Mouse (Mus musculus) mesoderm, embryonic 11.5 days (tissue): ENCODE measurements around the gene Tex29.

Experiments used
- DNase-seq: peaks from one replicate; pipeline ENCODE4 v3.0.0-alpha.2; 2012; ENCODE audit warnings: low read depth, low spot score

Tex29 gene

DNA sequence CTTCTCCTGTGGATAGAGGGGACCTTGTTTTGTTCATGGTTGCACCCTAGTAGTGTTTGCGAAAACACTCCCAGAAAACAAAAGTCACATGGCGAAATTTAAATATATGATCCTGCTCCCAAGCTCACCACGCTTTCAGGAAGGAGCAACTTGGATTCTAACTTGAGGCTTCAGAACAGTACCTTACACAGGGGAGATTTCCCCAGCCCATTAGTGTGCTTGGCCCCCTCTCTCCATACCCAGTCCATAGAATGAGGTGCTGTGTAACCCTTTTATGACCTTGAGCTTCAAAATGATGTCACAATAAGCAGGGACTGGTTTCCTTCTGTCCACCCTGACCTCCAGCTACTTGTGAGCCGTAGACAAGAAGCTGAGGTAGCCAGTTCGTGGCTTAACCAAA is at the start of gene Tex29:
Gene Tex29 (plus strand): TSS at position 301 of the 400 bp plus-strand sequence.
- no peak for DNase-seq

- no peak for DNase-seq
Observed at GRCm38 (mm10) chr8:11794956-11795355, 45.3 kb upstream of the Tex29 start.

DNA sequence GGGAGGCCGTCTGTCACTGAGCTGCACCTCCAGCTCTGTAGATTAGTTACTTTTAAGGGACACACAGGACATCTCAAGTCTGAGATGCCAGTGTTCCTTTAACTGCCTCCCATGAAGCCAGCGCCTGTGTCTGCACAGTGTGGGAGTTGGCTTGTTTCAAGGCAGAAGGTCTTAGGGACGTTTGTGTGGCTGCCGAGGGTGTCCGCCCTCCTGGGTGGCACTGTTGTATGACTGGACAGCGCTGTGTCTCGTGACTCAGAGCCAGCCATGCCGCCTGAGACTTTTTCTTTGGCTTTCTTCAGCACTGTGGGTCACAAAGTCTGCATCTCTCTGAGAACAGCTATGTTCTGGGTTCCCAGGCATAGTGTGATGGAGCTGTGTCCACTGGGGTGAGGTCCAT is 43.1 kb upstream of the Tex29 start:
- DNase-seq: no peak

DNA sequence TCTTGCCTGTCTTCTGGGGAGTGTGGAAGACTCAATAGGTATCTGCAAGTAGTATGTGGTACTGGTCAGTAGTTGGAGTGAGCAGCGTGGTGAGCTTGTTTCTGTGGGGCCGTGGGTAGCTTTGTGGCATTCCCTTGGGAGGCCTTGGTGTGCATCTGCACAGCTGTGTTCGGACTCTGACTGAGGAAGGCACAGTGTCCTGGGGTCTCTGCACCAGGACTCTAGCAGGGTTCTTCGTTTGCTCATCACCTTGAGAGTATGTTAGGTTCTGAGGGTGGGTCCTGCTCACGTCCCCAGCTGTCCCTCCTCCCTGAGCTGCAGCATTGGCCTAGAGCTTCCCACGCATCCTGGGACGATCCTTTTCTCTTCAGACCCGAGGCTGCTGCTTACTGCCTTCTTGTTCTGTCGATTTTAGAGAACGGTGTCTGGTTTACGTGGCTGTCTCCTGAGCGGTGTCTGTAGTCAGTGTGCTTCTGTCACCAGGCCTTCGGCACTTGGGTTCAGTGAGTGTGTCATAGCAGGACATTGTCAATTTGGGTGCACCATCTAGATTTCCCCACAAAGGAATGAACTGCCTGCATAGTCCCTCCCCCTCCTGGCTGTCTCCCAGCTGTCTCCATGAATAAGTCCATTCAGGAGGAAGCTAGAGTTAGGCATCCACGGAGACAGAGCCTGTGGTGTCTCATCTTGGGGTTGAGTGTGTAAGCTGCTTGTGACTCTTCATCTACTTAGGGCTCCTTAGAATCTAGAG is 42.4 kb upstream of the Tex29 start:
- DNase-seq: peak; percentile 23

DNA sequence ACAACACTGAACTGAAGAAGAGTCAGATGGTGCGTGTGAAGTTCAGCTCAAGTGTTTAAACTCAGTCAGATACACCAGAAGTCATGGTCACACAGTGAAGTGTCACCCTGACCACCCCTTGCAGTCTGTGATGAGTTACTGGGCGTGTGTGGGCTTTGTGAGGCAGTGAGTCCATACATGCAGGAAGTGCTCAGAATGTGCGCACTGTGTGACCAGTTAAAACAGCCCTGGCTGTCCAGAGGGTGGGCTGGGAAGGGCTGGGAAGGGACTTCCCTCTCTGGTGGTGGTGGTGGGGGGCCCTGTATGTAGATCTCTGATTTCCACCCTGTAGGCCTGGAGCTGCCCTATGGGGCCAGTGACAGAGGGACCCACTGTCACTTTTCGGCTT is 41.8 kb upstream of the Tex29 start:
- DNase-seq: no peak

DNA sequence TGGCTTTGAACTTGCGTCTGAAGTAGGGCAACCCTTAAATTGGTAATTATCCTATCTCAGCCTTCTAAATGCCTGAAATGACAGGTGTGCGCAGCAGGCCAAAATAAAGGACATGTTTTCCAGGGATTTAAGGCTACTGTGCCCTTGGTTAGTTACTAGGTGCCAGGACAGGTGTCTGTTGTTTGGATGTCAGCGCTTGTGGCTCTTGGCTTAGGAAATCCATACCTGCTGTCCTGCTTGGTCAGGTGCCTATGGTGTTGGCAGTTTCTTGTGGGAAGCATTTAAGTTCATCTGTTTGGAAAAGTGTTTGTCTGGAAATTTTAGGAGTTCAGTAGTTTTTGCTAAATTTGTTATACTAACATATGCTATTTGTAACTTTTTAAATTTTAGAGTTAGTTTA is 41.2 kb upstream of the Tex29 start:
- no peak for DNase-seq

- no peak for DNase-seq
Observed at GRCm38 (mm10) chr8:11800481-11800880, 39.8 kb upstream of the Tex29 start.

GRCm38 (mm10) chr8:11801571-11801970 is 38.7 kb upstream of the Tex29 start:
- no peak for DNase-seq

DNA sequence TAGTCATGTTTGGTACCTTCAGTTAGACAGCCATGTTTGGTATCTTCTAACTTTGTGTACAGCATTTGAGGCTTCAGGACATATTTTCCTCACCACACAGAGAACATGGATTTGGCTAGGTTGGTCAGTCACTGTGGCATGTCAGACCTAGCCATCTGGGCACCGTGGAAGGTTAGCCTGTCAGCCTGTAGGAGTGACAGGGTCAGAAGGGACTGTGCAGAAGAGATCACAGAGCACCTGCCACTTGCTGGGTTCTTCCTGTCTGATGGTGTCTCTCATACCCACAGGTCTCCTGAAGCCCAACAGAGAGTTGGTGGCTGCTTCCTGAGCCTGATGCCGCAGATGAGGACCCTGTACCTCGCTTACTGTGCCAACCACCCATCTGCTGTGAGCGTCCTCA is 35.4 kb upstream of the Tex29 start:
- no peak for DNase-seq

DNA sequence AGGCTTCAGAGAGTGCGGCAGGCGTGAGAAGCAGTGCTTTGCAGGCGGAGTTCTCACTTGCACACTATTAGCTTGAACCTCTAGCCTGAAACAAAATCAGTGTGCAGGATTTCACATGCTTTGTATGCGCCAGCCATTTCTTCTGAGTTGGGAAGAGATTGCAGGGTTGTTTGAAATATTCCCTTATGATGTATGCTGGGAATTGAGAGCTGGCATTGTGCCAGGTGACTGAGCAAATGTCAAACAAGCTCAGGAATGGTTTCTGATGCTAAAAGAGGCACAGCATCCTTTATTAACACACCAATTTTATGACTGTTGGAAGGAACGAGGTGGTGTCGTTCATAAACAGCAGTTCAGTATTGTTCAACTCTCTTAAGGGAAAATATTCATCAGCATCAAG is 34.0 kb upstream of the Tex29 start:
- no peak for DNase-seq

- no peak for DNase-seq
Observed at GRCm38 (mm10) chr8:11807361-11807760, 32.9 kb upstream of the Tex29 start.

DNA sequence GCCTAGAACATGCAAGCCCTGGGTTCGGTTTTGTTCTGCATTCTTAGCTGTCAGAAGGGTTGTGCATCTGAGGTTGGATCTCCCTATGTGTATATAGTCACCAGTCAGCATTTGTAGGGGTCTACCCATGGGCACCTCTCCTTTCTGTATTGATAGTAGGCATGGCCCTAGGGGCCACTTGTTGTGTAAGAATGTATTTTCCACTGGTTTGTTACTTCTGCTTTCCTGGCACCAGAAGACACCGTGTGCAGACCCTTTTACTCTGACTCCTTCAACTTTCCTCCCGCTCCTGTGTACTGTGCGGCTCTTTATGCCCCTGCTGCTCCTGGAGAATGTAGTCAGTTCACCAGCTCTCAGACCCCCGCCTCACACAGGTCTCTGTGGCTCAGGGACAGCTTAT is 32.2 kb upstream of the Tex29 start:
- no peak for DNase-seq

- DNase-seq: no peak
Observed at GRCm38 (mm10) chr8:11810426-11810825, 29.8 kb upstream of the Tex29 start.

- no peak for DNase-seq
Observed at GRCm38 (mm10) chr8:11813801-11814200, 26.5 kb upstream of the Tex29 start.

DNA sequence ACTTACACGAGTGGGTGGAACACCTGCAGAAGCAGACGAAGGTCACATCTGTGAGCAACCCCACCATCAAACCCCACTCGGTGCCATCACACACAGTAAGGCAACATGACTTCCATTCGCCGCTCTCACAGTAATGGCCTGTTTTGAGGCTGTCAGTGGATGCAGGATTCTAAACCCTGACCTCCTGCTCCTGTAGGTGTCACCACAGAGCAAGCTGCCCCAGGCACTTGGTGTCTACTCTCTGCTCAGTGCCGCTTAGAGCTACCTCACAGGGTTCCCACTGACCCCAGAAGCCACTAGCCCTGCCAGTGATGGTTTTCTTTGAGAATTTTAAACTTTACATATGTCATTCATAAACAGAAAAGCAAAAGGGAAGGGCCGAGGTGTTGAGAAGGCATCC is 25.1 kb upstream of the Tex29 start:
- DNase-seq: no peak

- DNase-seq: no peak
Observed at GRCm38 (mm10) chr8:11820136-11820535, 20.1 kb upstream of the Tex29 start.

DNA sequence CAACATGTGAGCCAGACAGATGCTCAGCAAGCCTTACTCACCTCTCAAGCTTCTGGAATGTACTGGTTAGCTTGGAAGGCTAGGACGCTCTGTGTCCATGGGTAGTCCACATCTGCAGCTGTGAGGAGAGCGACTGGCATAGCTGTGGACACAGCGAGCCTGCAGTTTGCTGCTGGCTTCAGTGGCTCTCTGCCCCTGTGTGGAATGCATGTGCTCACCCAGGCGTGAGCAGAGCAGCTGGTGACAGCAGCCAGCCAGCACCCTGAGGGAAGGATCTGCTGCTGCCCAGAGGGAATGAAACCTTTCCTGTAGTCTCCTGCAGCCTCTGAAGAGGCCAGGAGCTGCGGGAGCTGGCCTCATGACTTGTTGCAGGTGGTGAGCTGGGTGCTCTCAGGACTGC is 19.7 kb upstream of the Tex29 start:
- DNase-seq: no peak

- DNase-seq: no peak
Observed at GRCm38 (mm10) chr8:11821451-11822206, 18.6 kb upstream of the Tex29 start.

DNA sequence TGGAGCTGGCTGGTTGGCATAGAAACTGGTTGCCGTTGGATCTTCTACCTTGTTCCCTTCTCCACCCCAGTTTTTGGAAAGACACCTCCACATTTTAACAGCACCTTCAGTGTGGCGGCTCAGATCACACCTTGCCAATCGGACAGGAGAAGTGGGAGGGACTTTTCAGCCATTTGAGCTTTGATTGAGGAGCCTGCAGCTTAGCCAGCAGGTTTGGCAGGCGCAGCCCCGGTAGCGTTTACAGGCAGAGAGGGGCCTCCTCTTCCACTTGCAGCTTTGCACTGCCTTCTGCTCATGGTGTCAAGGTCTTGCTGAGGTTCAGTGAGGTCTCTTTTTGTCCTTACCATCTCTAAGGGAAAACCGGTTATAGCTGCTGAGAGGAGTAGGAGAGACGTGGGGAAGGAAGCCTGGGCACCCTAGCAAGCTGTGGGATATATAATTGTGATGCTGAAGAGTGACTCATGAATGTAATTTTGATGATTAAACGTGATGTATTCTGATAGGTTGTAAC is 17.7 kb upstream of the Tex29 start:
- no peak for DNase-seq

DNA sequence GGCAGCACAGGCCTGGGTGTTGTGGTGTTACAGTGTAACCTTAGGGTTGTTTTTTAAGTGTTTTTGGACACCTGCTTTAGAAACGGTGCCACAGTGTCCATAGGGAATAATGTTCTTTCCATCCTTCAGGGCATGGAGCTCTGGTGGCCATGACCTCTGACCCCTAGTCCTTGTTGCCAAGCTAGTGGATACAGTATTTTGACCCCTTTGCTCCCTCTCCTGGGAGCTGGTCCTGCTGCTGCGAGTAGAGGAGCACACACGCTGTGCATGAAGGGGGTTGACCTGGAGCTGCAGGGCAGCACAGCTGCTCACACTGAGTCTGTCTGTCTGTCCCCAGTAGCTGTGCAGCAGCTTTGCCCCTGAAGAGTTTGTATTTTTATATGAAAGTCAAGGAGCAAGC is 14.5 kb upstream of the Tex29 start:
- DNase-seq: peak; percentile 16

- DNase-seq: no peak
Observed at GRCm38 (mm10) chr8:11827312-11827711, 13.0 kb upstream of the Tex29 start.

- DNase-seq: no peak
Observed at GRCm38 (mm10) chr8:11830214-11831046, 9.8 kb upstream of the Tex29 start.
